Mouse (Mus musculus) ES-E14 (cell line): Measurements from ENCODE around the gene Sept10. TPM values are rescaled to one million over a fixed set of nuclear protein-coding genes. Genes with fewer than 3 reads are reported as not detected.

Experiments
- DNase-seq: peaks from one replicate; pipeline ENCODE4 v3.0.0-alpha.2; 2013; ENCODE audit warnings: low read depth, low spot score
- H3K27ac ChIP-seq: 2 replicates; pipeline ENCODE4 v1.5.1; 2012; ENCODE audit warnings: low read depth, mild to moderate bottlenecking, low read length, moderate library complexity, mixed read lengths; ENCODE audit not compliant: poor library complexity, insufficient read depth, severe bottlenecking
- H3K36me3 ChIP-seq: 2 replicates; pipeline ENCODE4 v1.6.1; 2012; ENCODE audit warnings: mild to moderate bottlenecking, low read length, moderate library complexity, mixed read lengths; ENCODE audit not compliant: control insufficient read depth, poor library complexity, insufficient read depth, severe bottlenecking
- H3K4me1 ChIP-seq, 2 experiments: fragments of 150-350 bp in 1 of 2; sonication (generic) in 1 of 2; 2 replicates each; pipeline ENCODE4 v1.6.1; 2012; ENCODE audit warnings: low read length in 2 of 2, mild to moderate bottlenecking in 1 of 2, mixed read lengths in 1 of 2; ENCODE audit not compliant: control insufficient read depth in 2 of 2, insufficient read depth in 2 of 2, poor library complexity in 1 of 2
- H3K4me3 ChIP-seq, 2 experiments: fragments of 150-350 bp in 1 of 2; sonication (generic) in 1 of 2; 2 replicates each; pipeline ENCODE4 v1.5.1; 2012; ENCODE audit warnings: low read length in 2 of 2, low read depth in 1 of 2, mild to moderate bottlenecking in 1 of 2, mixed read lengths in 1 of 2; ENCODE audit not compliant: insufficient read depth in 1 of 2, poor library complexity in 1 of 2, severe bottlenecking in 1 of 2
- H3K9ac ChIP-seq: 2 replicates; pipeline ENCODE4 v1.6.1; 2012; ENCODE audit warnings: low read depth, mild to moderate bottlenecking, low read length, mixed read lengths; ENCODE audit not compliant: poor library complexity, insufficient read depth, severe bottlenecking
- H3K9me3 ChIP-seq: fragments of 150-350 bp; sonication (generic); 2 replicates; pipeline ENCODE4 v1.6.1; 2012; ENCODE audit warnings: low read depth, mild to moderate bottlenecking, low read length; ENCODE audit not compliant: control insufficient read depth, insufficient read depth
- CHD2 ChIP-seq: IDR thresholded peaks from 2 replicates; pipeline ENCODE4 v1.6.1; 2014; ENCODE audit warnings: mild to moderate bottlenecking, low read depth, low read length, inconsistent platforms
- HCFC1 ChIP-seq: IDR thresholded peaks from 2 replicates; pipeline ENCODE4 v1.6.1; 2012; ENCODE audit warnings: low read length, inconsistent platforms, borderline replicate concordance; ENCODE audit not compliant: insufficient read depth
- MAFK ChIP-seq: IDR thresholded peaks from 2 replicates; pipeline ENCODE4 v1.6.1; 2014; ENCODE audit warnings: mild to moderate bottlenecking, low read depth, low read length, inconsistent platforms; ENCODE audit not compliant: insufficient read depth
- ZC3H11A ChIP-seq: IDR thresholded peaks from 2 replicates; pipeline ENCODE4 v1.6.1; 2012; ENCODE audit warnings: low read depth, mild to moderate bottlenecking, inconsistent platforms, low read length, borderline replicate concordance
- ZNF384 ChIP-seq: IDR thresholded peaks from 2 replicates; pipeline ENCODE4 v1.6.1; 2012; ENCODE audit warnings: low read depth, low read length, inconsistent platforms
- in situ Hi-C, 2 experiments: fragments of 600-800 bp; cut with MboI; formaldehyde crosslinking; loops; one replicate each; pipeline ENCODE4 v1.15.1; 2025; ENCODE audit warnings: low sequenced_read_pairs in 2 of 2, inconsistent platforms in 1 of 2; ENCODE audit not compliant: unreplicated experiment in 2 of 2
- total RNA-seq: library from RNA; depleted of rRNA; stranded (reverse); fragments of 300-350 nt; gene quantifications from 2 replicates; pipeline ENCODE4 v1.2.3, GENCODE M21; 2012

Sept10 gene
- total RNA-seq, 1 experiment, result 16.8 TPM

GRCm38 (mm10) chr10:59152544-59153081 is 69.0 kb downstream of the Sept10 start:
- Histone ChIP-seq H3K4me3 (no peak overlapping the region), H3K36me3 (no peaks in the 10 kb centered on the region), H3K4me1 (no peaks in the 10 kb centered on the region), H3K9ac (no peak overlapping the region), H3K27ac (no peak overlapping the region), H3K9me3 (no peaks in the 10 kb centered on the region)
- no peak for DNase-seq
- no peak for TF ChIP-seq ZNF384
- no peak for TF ChIP-seq CHD2
- TF ChIP-seq HCFC1, result no peak
- TF ChIP-seq ZC3H11A, result no peak
- TF ChIP-seq MAFK, result no peak
- in situ Hi-C loops, result no loop called here

GRCm38 (mm10) chr10:59150938-59151657 is 70.5 kb downstream of the Sept10 start:
- H3K4me1 ChIP-seq, result no peaks in the 10 kb centered on the region
- H3K27ac ChIP-seq, result no peak overlapping the region
- H3K4me3 ChIP-seq, result no peak overlapping the region
- no peaks in the 10 kb centered on the region for H3K9me3 ChIP-seq
- in situ Hi-C loops, result no loop called here
- no peak overlapping the region for H3K9ac ChIP-seq
- no peaks in the 10 kb centered on the region for H3K36me3 ChIP-seq
- TF ChIP-seq HCFC1 (no peak), MAFK (no peak), ZC3H11A (no peak), ZNF384 (no peak), CHD2 (no peak)
- no peak for DNase-seq

- H3K27ac ChIP-seq, result no peak overlapping the region
- in situ Hi-C loops, result no loop called here
- no peaks in the 10 kb centered on the region for H3K36me3 ChIP-seq
- TF ChIP-seq CHD2 (no peak), ZC3H11A (no peak), MAFK (no peak), ZNF384 (no peak), HCFC1 (no peak)
- H3K4me1 ChIP-seq, result no peaks in the 10 kb centered on the region
- H3K9me3 ChIP-seq, result no peaks in the 10 kb centered on the region
- no peak overlapping the region for H3K9ac ChIP-seq
- DNase-seq, result peak; percentile 40
- H3K4me3 ChIP-seq, result no peak overlapping the region
Measured at GRCm38 (mm10) chr10:59149956-59150383, 71.7 kb downstream of the Sept10 start.

- in situ Hi-C loops, result no loop called here
Measured at GRCm38 (mm10) chr10:59133478-59134009, 88.1 kb downstream of the Sept10 start.

More at GRCm38 (mm10) chr10:59133478-59134009, 88.1 kb downstream of the Sept10 start:
- no peaks in the 10 kb centered on the region for H3K36me3 ChIP-seq
- no peak overlapping the region for H3K4me3 ChIP-seq
- no peak overlapping the region for H3K27ac ChIP-seq
- DNase-seq, result no peak
- H3K9me3 ChIP-seq, result no peaks in the 10 kb centered on the region
- H3K4me1 ChIP-seq, result no peaks in the 10 kb centered on the region
- H3K9ac ChIP-seq, result no peak overlapping the region
- TF ChIP-seq ZNF384, result no peak
- no peak for TF ChIP-seq MAFK
- no peak for TF ChIP-seq HCFC1
- no peak for TF ChIP-seq ZC3H11A
- TF ChIP-seq CHD2, result no peak
